10 mouse cellular contexts compared by ENCODE assay signal in genomic region chr11:115673471-115674234, GRCm38 (mm10). TPM values are rescaled to one million over a fixed set of nuclear protein-coding genes. Genes with fewer than 3 reads are reported as not detected.
A peak's percentile ranks its signal among the peaks of the same experiment; 100 is the strongest.
DNase-seq lines count a peak whose midpoint lies in the region; ATAC-seq and TF ChIP-seq lines count a peak whose summit lies in the region.
"Had no signal": no experiment of that assay in that cellular context is flagged by ENCODE, and none has a peak within 500 bp of the region (broad histone marks: within the 10 kb centered on the region; RNA-seq: fewer than 3 reads in every experiment).

No protein-coding gene starts in this region.

- no peak overlapping the region; the same call in 1 of the 2 replicates for H3K4me2 ChIP-seq in heart, embryonic 16.5 days (ENCODE audit: low read depth, low read length)
- H3K4me2 ChIP-seq in CH12.LX (ENCODE audit: insufficient read depth, low read depth, poor library complexity, severe bottlenecking): peak overlapping the region; percentile 29; the same call in 1 of the 2 replicates
- H3K4me2 ChIP-seq in intestine, embryonic 15.5 days (replicated peaks): no peak overlapping the region

- TF ChIP-seq EP300 in CH12.LX (IDR thresholded peaks at IDR 0.05; ENCODE audit: low read length): peak; percentile 34; the same call in 1 of the 2 replicates

- TF ChIP-seq RAD21 in CH12.LX (IDR thresholded peaks at IDR 0.05; ENCODE audit: low read depth, low read length): no peak

- dilution Hi-C loops in CH12.LX (cut with MboI; ENCODE audit: extremely low pct_ligation_motif_present, extremely low pct_unique_long_range_greater_than_20kb, low sequenced_read_pairs): no loop called here

- H3K36me3 ChIP-seq in heart, embryonic 16.5 days (ENCODE audit: control insufficient read depth, insufficient read depth): peaks cover 7% of the 10 kb centered on the region
- H3K36me3 ChIP-seq in CH12.LX (replicated peaks in 1 of 2; ENCODE audit: control insufficient read depth in 1 of 2, insufficient read depth in 1 of 2, low read length in 1 of 2): peaks cover 30 to 55% of the 10 kb centered on the region in 2 experiments
- H3K36me3 ChIP-seq in intestine, embryonic 15.5 days: no peaks in the 10 kb centered on the region

- WGBS in heart, embryonic 16.5 days: 66% methylated on average over 9 of the region's 9 CpGs
- WGBS in intestine, embryonic 15.5 days: 83% methylated on average over 9 of the region's 9 CpGs

- no peak overlapping the region for H3K9ac ChIP-seq in heart, embryonic 16.5 days (ENCODE audit: low read length)
- H3K9ac ChIP-seq in CH12.LX (ENCODE audit: insufficient read depth, low read depth): no peak overlapping the region
- no peak overlapping the region for H3K9ac ChIP-seq in intestine, embryonic 15.5 days

- peaks cover 39% of the 10 kb centered on the region for H3K4me1 ChIP-seq in heart, embryonic 16.5 days (ENCODE audit: control insufficient read depth, insufficient read depth, low read length)
- H3K4me1 ChIP-seq in CH12.LX (ENCODE audit: control insufficient read depth in 1 of 2, insufficient read depth in 2 of 2): peaks cover 50 to 95% of the 10 kb centered on the region in 2 experiments
- H3K4me1 ChIP-seq in intestine, embryonic 15.5 days (replicated peaks): peaks cover 13% of the 10 kb centered on the region

- peaks cover 99% of the 10 kb centered on the region for H3K79me2 ChIP-seq in CH12.LX (replicated peaks; ENCODE audit: control insufficient read depth, extremely low read depth, insufficient read depth, poor library complexity, severe bottlenecking)

- DNase-seq in heart, adult 8-10 months (ENCODE audit: low spot score): no peak
- DNase-seq in CH12.LX (ENCODE audit: extremely low read depth): no peak
- DNase-seq in cerebellum, adult 8-10 months: peak; percentile 73
- peak; percentile 51 to 78 for DNase-seq in left cerebral cortex, adult 9 months (ENCODE audit: low spot score in 2 of 2)
- no peak for DNase-seq in adrenal gland, postnatal 14 days
- DNase-seq in thymus, postnatal 14 days: no peak
- DNase-seq: gastrocnemius, postnatal 10 days; lung, postnatal 36 days had no signal

- H3K27ac ChIP-seq in heart, embryonic 16.5 days (ENCODE audit: low read length): peak overlapping the region; percentile 78
- peak overlapping the region; percentile 36; the same call in 1 of the 2 replicates for H3K27ac ChIP-seq in CH12.LX (ENCODE audit: insufficient read depth, low read depth)
- no peak overlapping the region for H3K27ac ChIP-seq in intestine, embryonic 15.5 days

- TF ChIP-seq POLR2A in CH12.LX (IDR thresholded peaks at IDR 0.05; ENCODE audit: low read depth, low read length): no peak

- no peaks in the 10 kb centered on the region for H3K9me3 ChIP-seq in heart, embryonic 16.5 days (replicated peaks; ENCODE audit: control insufficient read depth, low read length)
- peaks cover 2% of the 10 kb centered on the region for H3K9me3 ChIP-seq in CH12.LX (replicated peaks; ENCODE audit: low read length)
- H3K9me3 ChIP-seq in intestine, embryonic 15.5 days: no peaks in the 10 kb centered on the region

- in situ Hi-C loops in CH12.LX (cut with MboI; ENCODE audit: low pct_ligation_motif_present, low pct_unique_long_range_greater_than_20kb, low sequenced_read_pairs): no loop called here

- no peak for ATAC-seq in heart, embryonic 16.5 days (replicated peaks; ENCODE audit: extremely low read depth, insufficient read depth, low FRiP score)
- no peak for ATAC-seq in intestine, embryonic 15.5 days

- no peak for TF ChIP-seq CTCF in CH12.LX (conservative IDR thresholded peaks at IDR 0.05 in 1 of 2, IDR thresholded peaks at IDR 0.05 in 1 of 2; ENCODE audit: low read depth in 2 of 2, low read length in 2 of 2)

- no peak overlapping the region for H3K4me3 ChIP-seq in heart, embryonic 16.5 days (ENCODE audit: low read length)
- no peak overlapping the region for H3K4me3 ChIP-seq in CH12.LX (replicated peaks in 1 of 3; ENCODE audit: low read depth in 2 of 3, low read length in 2 of 3, poor library complexity in 1 of 3)
- no peak overlapping the region for H3K4me3 ChIP-seq in intestine, embryonic 15.5 days (replicated peaks)

- no peaks in the 10 kb centered on the region for H3K27me3 ChIP-seq in heart, embryonic 16.5 days (ENCODE audit: control insufficient read depth, insufficient read depth, low read length)
- H3K27me3 ChIP-seq in CH12.LX (replicated peaks): no peaks in the 10 kb centered on the region
- no peaks in the 10 kb centered on the region for H3K27me3 ChIP-seq in intestine, embryonic 15.5 days (replicated peaks)

TF ChIP-seq in CH12.LX, 34 proteins besides CTCF, POLR2A, EP300 and RAD21:
- TF ChIP-seq JUND (conservative IDR thresholded peaks at IDR 0.05; ENCODE audit: low read depth, low read length) (0 out of 2 replicates have a peak, but pooled peaks have one; percentile 57), ZKSCAN1 (IDR thresholded peaks at IDR 0.05; ENCODE audit: borderline replicate concordance, low read depth, low read length) (no peak), CHD1 (IDR thresholded peaks at IDR 0.05; ENCODE audit: low read depth, low read length) (peak; percentile 4; the same call in 1 of the 2 replicates), USF2 (conservative IDR thresholded peaks at IDR 0.05; ENCODE audit: low read depth, low read length) (no peak), NELFE (IDR thresholded peaks at IDR 0.05; ENCODE audit: low read depth, low read length) (no peak), IRF4 (IDR thresholded peaks at IDR 0.05; ENCODE audit: low read depth, low read length) (peak; percentile 31; the same call in 1 of the 2 replicates)

RNA-seq across cellular contexts. Expression of gene Grb2, which starts 34.7 kb away (rescaled TPM):
- polyA plus RNA-seq in heart, embryonic 16.5 days (2015; fragmentation: Nextera tagmentation; extraction: Ambion mirVana): 103 and 118 TPM in 2 replicates
- 100 to 1,000 TPM in 3 of 4 experiments, 10 to 100 TPM in 1; 93.7 to 126 (median 111) TPM for total RNA-seq in heart, adult 8-10 months (2022)
- total RNA-seq in CH12.LX (2012; rRNA removed) (63.6 and 67.7 TPM in 2 replicates), CH12.LX (2014; rRNA removed) (110 and 117 TPM in 2 replicates)
- 228 and 241 TPM in 2 replicates for polyA plus RNA-seq in CH12.LX (2012; ENCODE audit: insufficient read length, low read depth)
- 103 and 108 TPM in 2 replicates for total RNA-seq in adrenal gland, postnatal 14 days (2021)
- 79.3 and 79.4 TPM in 2 replicates for polyA plus RNA-seq in intestine, embryonic 15.5 days (2015; fragmentation: Nextera tagmentation; extraction: Ambion mirVana)

RNA-seq across cellular contexts. Expression of gene Slc25a19, which starts 45.6 kb away (rescaled TPM):
- polyA plus RNA-seq in heart, embryonic 16.5 days (2015; fragmentation: Nextera tagmentation; extraction: Ambion mirVana): 55.7 and 58.1 TPM in 2 replicates
- 10 to 100 TPM; 31.4 to 40.9 (median 34.9) TPM for total RNA-seq in heart, adult 8-10 months (2022)
- 277 and 312 TPM in 2 replicates for total RNA-seq in CH12.LX (2012; rRNA removed)
- total RNA-seq in CH12.LX (2014; rRNA removed): 278 and 294 TPM in 2 replicates
- 374 and 398 TPM in 2 replicates for polyA plus RNA-seq in CH12.LX (2012; ENCODE audit: insufficient read length, low read depth)
- total RNA-seq in adrenal gland, postnatal 14 days (2021): 181 and 188 TPM in 2 replicates
- 24.7 and 25.4 TPM in 2 replicates for polyA plus RNA-seq in intestine, embryonic 15.5 days (2015; fragmentation: Nextera tagmentation; extraction: Ambion mirVana)

Comparison
In these comparisons a context has a peak if more than half of its experiments do, and no peak if none do; other contexts are left out.
1. DNase-seq: peak in cerebellum, adult 8-10 months (single experiment) and left cerebral cortex, adult 9 months (2 of 2); none in heart, adult 8-10 months (single experiment), CH12.LX (single experiment), adrenal gland, postnatal 14 days (single experiment) and thymus, postnatal 14 days (single experiment).